Mouse (Mus musculus) thymus, adult 2 months (tissue): ENCODE measurements around the gene Zfp982. TPM values are rescaled to one million over a fixed set of nuclear protein-coding genes. Genes with fewer than 3 reads are reported as not detected.
"Not testable (repeated sequence)": the region's sequence is repeated elsewhere in the genome, so short reads cannot be mapped to it uniquely, and the experiment has no call there.

ENCODE experiments used
- DNase-seq: peaks from one replicate; pipeline ENCODE4 v3.0.0; 2021
- H3K27ac ChIP-seq: fragments of 200-500 bp; 2 replicates; pipeline ENCODE4 v1.5.1; 2012; ENCODE audit warnings: low read length, control low read depth; ENCODE audit not compliant: control insufficient read depth, insufficient read depth
- H3K27me3 ChIP-seq: fragments of 200-500 bp; 2 replicates; pipeline ENCODE4 v1.6.1; 2012; ENCODE audit warnings: mild to moderate bottlenecking, low read length, moderate library complexity, mixed read lengths; ENCODE audit not compliant: control insufficient read depth, insufficient read depth
- H3K36me3 ChIP-seq: fragments of 200-500 bp; 2 replicates; pipeline ENCODE4 v1.6.1; 2012; ENCODE audit warnings: mild to moderate bottlenecking, low read length, moderate library complexity; ENCODE audit not compliant: control insufficient read depth, insufficient read depth
- H3K4me1 ChIP-seq: fragments of 200-500 bp; replicated peaks from 2 replicates; pipeline ENCODE4 v1.6.1; 2012; ENCODE audit warnings: low read length; ENCODE audit not compliant: control insufficient read depth, insufficient read depth
- H3K4me3 ChIP-seq: fragments of 200-500 bp; 2 replicates; pipeline ENCODE4 v1.5.1; 2012; ENCODE audit warnings: mild to moderate bottlenecking, low read length, control low read depth, moderate library complexity; ENCODE audit not compliant: control insufficient read depth, insufficient read depth
- CTCF ChIP-seq: fragments of 200-500 bp; IDR thresholded peaks from 2 replicates; pipeline ENCODE4 v1.5.1; 2012; ENCODE audit warnings: mild to moderate bottlenecking, control low read depth, low read length, moderate library complexity, borderline replicate concordance; ENCODE audit not compliant: control insufficient read depth, poor library complexity, insufficient read depth; ENCODE audit errors: extremely low read depth
- POLR2A ChIP-seq: fragments of 200-500 bp; IDR thresholded peaks from 2 replicates; pipeline ENCODE4 v1.6.1; 2012; ENCODE audit warnings: mild to moderate bottlenecking, low read length, control low read depth, moderate library complexity; ENCODE audit not compliant: control insufficient read depth, poor library complexity, insufficient read depth; ENCODE audit errors: extremely low read depth
- WGBS: fragments of 180-500 bp; shearing (Covaris S2); methylation state at CpG from one replicate; pipeline ENCODE4 v1.1.7; 2018; 5-methylcytosine and 5-hydroxymethylcytosine counted together
- polyA plus RNA-seq: library from polyadenylated mRNA; depleted of rRNA; stranded (reverse); fragments of >200 nt; gene quantifications from 2 replicates; pipeline ENCODE4 v1.2.3, GENCODE M21; 2012; rRNA removed

The Zfp982 gene
- not detected in 2 replicates for polyA plus RNA-seq

- H3K4me3 ChIP-seq, H3K27ac ChIP-seq, H3K4me1 ChIP-seq, H3K27me3 ChIP-seq, DNase-seq, H3K36me3 ChIP-seq: not testable (repeated sequence)
- WGBS = 90% methylated on average over 7 of the region's 7 CpGs
These were observed at the start of gene Zfp982 for GRCm38 (mm10) chr4:147492117-147492516. TSS of gene Zfp982 (plus strand) at chr4:147492417.

GRCm38 (mm10) chr4:147442649-147443553 lies 49.3 kb upstream of the Zfp982 start:
- WGBS = 12% methylated on average over 52 of the region's 52 CpGs
- not testable (repeated sequence) for H3K27me3 ChIP-seq

GRCm38 (mm10) chr4:147443554-147443927 lies 48.7 kb upstream of the Zfp982 start:
- H3K4me1 ChIP-seq, H3K4me3 ChIP-seq, H3K36me3 ChIP-seq, H3K27ac ChIP-seq, H3K27me3 ChIP-seq, DNase-seq: not testable (repeated sequence)
- WGBS = 66% methylated on average over 8 of the region's 8 CpGs

More at GRCm38 (mm10) chr4:147442649-147443553, 49.3 kb upstream of the Zfp982 start:
- not testable (repeated sequence) for H3K36me3 ChIP-seq, H3K4me1 ChIP-seq, DNase-seq, H3K27ac ChIP-seq
- H3K4me3 ChIP-seq = peak overlapping the region; percentile 26

- not testable (repeated sequence) for H3K27me3 ChIP-seq, H3K4me3 ChIP-seq, H3K27ac ChIP-seq, H3K4me1 ChIP-seq, DNase-seq, H3K36me3 ChIP-seq
These were observed 46.8 kb upstream of the Zfp982 start for GRCm38 (mm10) chr4:147445371-147445770.

GRCm38 (mm10) chr4:147448358-147448757 lies 43.9 kb upstream of the Zfp982 start:
- WGBS = 65% methylated on average over 2 of the region's 2 CpGs
- Histone ChIP-seq H3K4me3 (no peak overlapping the region), H3K36me3 (no peaks in the 10 kb centered on the region)

GRCm38 (mm10) chr4:147449099-147449581 lies 43.1 kb upstream of the Zfp982 start:
- Histone ChIP-seq H3K4me1 (no peaks in the 10 kb centered on the region), H3K36me3 (no peaks in the 10 kb centered on the region), H3K4me3 (no peak overlapping the region), H3K27me3 (no peaks in the 10 kb centered on the region), H3K27ac (no peak overlapping the region)
- no peak for DNase-seq
- 38% methylated on average over 13 of the region's 13 CpGs for WGBS
- TF ChIP-seq CTCF (no peak), POLR2A (no peak)

More at GRCm38 (mm10) chr4:147448358-147448757, 43.9 kb upstream of the Zfp982 start:
- TF ChIP-seq POLR2A (no peak), CTCF (no peak)
- no peaks in the 10 kb centered on the region for H3K27me3 ChIP-seq
- no peak for DNase-seq
- no peaks in the 10 kb centered on the region for H3K4me1 ChIP-seq
- H3K27ac ChIP-seq = no peak overlapping the region

GRCm38 (mm10) chr4:147449986-147450385 lies 42.2 kb upstream of the Zfp982 start:
- not testable (repeated sequence) for H3K27me3 ChIP-seq, H3K4me1 ChIP-seq, DNase-seq, H3K27ac ChIP-seq, H3K4me3 ChIP-seq, H3K36me3 ChIP-seq
- 82% methylated on average over 2 of the region's 2 CpGs for WGBS

GRCm38 (mm10) chr4:147467207-147467606 lies 25.0 kb upstream of the Zfp982 start:
- not testable (repeated sequence) for DNase-seq, H3K27me3 ChIP-seq, H3K4me3 ChIP-seq, H3K27ac ChIP-seq, H3K4me1 ChIP-seq, H3K36me3 ChIP-seq
- 91% methylated on average over 7 of the region's 7 CpGs for WGBS

- H3K36me3 ChIP-seq, H3K27ac ChIP-seq, H3K27me3 ChIP-seq, DNase-seq, H3K4me3 ChIP-seq, H3K4me1 ChIP-seq: not testable (repeated sequence)
- WGBS = 90% methylated on average over 5 of the region's 5 CpGs
These were observed 6.8 kb downstream of the Zfp982 start for GRCm38 (mm10) chr4:147498772-147499613.
